Mouse (Mus musculus) embryonic facial prominence, embryonic 10.5 days (tissue): ENCODE data around the gene Map3k5. TPM values are rescaled to one million over a fixed set of nuclear protein-coding genes. Genes with fewer than 3 reads are reported as not detected.

Experiments used
- DNase-seq: peaks from one replicate; pipeline ENCODE4 v3.0.0-alpha.2; 2017; ENCODE audit warnings: low spot score
- H3K27ac ChIP-seq: fragments of 300-500 bp; sonication (generic); replicated peaks from 2 replicates; pipeline ENCODE4 v1.5.1; 2016; ENCODE audit warnings: mild to moderate bottlenecking
- H3K27me3 ChIP-seq: fragments of 300-500 bp; sonication (generic); replicated peaks from 2 replicates; pipeline ENCODE4 v1.6.1; 2016; ENCODE audit warnings: low read depth, mild to moderate bottlenecking; ENCODE audit not compliant: poor library complexity, severe bottlenecking
- H3K36me3 ChIP-seq: fragments of 300-500 bp; sonication (generic); replicated peaks from 2 replicates; pipeline ENCODE4 v1.6.1; 2016; ENCODE audit warnings: mild to moderate bottlenecking, moderate library complexity
- H3K4me1 ChIP-seq: fragments of 300-500 bp; sonication (generic); 2 replicates; pipeline ENCODE4 v1.6.1; 2016
- H3K4me3 ChIP-seq: fragments of 300-500 bp; sonication (generic); 2 replicates; pipeline ENCODE4 v1.5.1; 2016; ENCODE audit warnings: mild to moderate bottlenecking, moderate library complexity
- H3K9me3 ChIP-seq: fragments of 300-500 bp; sonication (generic); 2 replicates; pipeline ENCODE4 v1.6.1; 2016; ENCODE audit warnings: mild to moderate bottlenecking
- WGBS: fragments of 180-500 bp; shearing (Covaris S2); methylation state at CpG from one replicate; pipeline ENCODE4 v1.1.7; 2016; 5-methylcytosine and 5-hydroxymethylcytosine counted together
- polyA plus RNA-seq: library from polyadenylated mRNA; unstranded; fragments of >200 nt; fragmentation: Nextera tagmentation; extraction: Ambion mirVana; gene quantifications from 2 replicates; pipeline ENCODE4 v1.2.1, GENCODE M21; 2016

Map3k5 gene
- polyA plus RNA-seq, 1 experiment from 2014 or later: 0.86 TPM

GRCm38 (mm10) chr10:20112026-20112973 lies 178.0 kb downstream of the Map3k5 start:
- Histone ChIP-seq H3K27ac (no peak overlapping the region), H3K4me3 (no peak overlapping the region), H3K27me3 (no peaks in the 10 kb centered on the region), H3K9me3 (no peaks in the 10 kb centered on the region), H3K4me1 (0 out of 2 replicates have a peak, but pooled peaks cover under 1% of the 10 kb centered on the region), H3K36me3 (no peaks in the 10 kb centered on the region)
- 88% methylated on average over 18 of the region's 18 CpGs for WGBS
- DNase-seq: no peak

- no peak overlapping the region for H3K4me3 ChIP-seq
- H3K27me3 ChIP-seq: no peaks in the 10 kb centered on the region
- no peaks in the 10 kb centered on the region for H3K36me3 ChIP-seq
- H3K4me1 ChIP-seq: peaks cover 4% of the 10 kb centered on the region; the same call in 1 of the 2 replicates
- DNase-seq: no peak
- no peak overlapping the region for H3K27ac ChIP-seq
- 95% methylated on average over 15 of the region's 15 CpGs for WGBS
- H3K9me3 ChIP-seq: no peaks in the 10 kb centered on the region
These were observed 185.5 kb downstream of the Map3k5 start for GRCm38 (mm10) chr10:20119504-20120425.

GRCm38 (mm10) chr10:20121981-20122380 lies 187.7 kb downstream of the Map3k5 start:
- Histone ChIP-seq H3K36me3 (no peaks in the 10 kb centered on the region), H3K4me3 (no peak overlapping the region), H3K27ac (no peak overlapping the region), H3K9me3 (no peaks in the 10 kb centered on the region), H3K27me3 (no peaks in the 10 kb centered on the region), H3K4me1 (peaks cover 4% of the 10 kb centered on the region; the same call in 1 of the 2 replicates)
- 87% methylated on average over 4 of the region's 4 CpGs for WGBS
- DNase-seq: no peak

GRCm38 (mm10) chr10:20123401-20123800 lies 189.1 kb downstream of the Map3k5 start:
- Histone ChIP-seq H3K27me3 (no peaks in the 10 kb centered on the region), H3K36me3 (no peaks in the 10 kb centered on the region), H3K9me3 (no peaks in the 10 kb centered on the region), H3K27ac (peak overlapping the region; percentile 44; the same call in 1 of the 2 replicates), H3K4me1 (no peaks in the 10 kb centered on the region; the same call in 1 of the 2 replicates), H3K4me3 (no peak overlapping the region)
- WGBS: 50% methylated on average over 9 of the region's 9 CpGs
- peak; percentile 23 for DNase-seq

DNA sequence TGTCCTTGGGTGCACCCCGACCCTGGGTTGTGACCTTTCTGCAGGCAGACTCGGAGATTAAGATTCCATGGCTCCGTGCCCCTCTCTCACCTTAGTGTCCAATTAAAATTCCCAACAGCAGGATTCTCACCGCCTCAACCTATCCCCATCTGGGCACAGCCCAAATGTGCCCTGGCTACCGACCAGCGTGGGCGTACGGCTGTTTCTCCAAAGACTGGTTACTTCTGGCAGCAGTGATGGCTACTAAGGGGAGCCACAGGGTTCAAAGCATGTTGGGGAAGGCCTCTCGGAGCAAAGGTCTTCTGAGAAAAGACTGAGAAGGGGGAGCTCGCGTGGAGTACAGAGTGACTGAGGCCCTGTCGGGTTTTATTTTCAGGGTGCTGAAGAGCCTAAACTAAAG lies 190.3 kb downstream of the Map3k5 start:
- H3K27me3 ChIP-seq: no peaks in the 10 kb centered on the region
- H3K4me1 ChIP-seq: no peaks in the 10 kb centered on the region; the same call in 1 of the 2 replicates
- H3K36me3 ChIP-seq: no peaks in the 10 kb centered on the region
- WGBS: 83% methylated on average over 12 of the region's 12 CpGs
- no peaks in the 10 kb centered on the region for H3K9me3 ChIP-seq
- H3K27ac ChIP-seq: no peak overlapping the region
- no peak for DNase-seq
- H3K4me3 ChIP-seq: no peak overlapping the region

- Histone ChIP-seq H3K9me3 (no peaks in the 10 kb centered on the region), H3K4me3 (no peak overlapping the region), H3K4me1 (no peaks in the 10 kb centered on the region; the same call in 1 of the 2 replicates), H3K36me3 (no peaks in the 10 kb centered on the region), H3K27ac (no peak overlapping the region), H3K27me3 (no peaks in the 10 kb centered on the region)
- DNase-seq: peak; percentile 57
- 51% methylated on average over 4 of the region's 4 CpGs for WGBS
These were observed 191.0 kb downstream of the Map3k5 start for GRCm38 (mm10) chr10:20125226-20125625.

DNA sequence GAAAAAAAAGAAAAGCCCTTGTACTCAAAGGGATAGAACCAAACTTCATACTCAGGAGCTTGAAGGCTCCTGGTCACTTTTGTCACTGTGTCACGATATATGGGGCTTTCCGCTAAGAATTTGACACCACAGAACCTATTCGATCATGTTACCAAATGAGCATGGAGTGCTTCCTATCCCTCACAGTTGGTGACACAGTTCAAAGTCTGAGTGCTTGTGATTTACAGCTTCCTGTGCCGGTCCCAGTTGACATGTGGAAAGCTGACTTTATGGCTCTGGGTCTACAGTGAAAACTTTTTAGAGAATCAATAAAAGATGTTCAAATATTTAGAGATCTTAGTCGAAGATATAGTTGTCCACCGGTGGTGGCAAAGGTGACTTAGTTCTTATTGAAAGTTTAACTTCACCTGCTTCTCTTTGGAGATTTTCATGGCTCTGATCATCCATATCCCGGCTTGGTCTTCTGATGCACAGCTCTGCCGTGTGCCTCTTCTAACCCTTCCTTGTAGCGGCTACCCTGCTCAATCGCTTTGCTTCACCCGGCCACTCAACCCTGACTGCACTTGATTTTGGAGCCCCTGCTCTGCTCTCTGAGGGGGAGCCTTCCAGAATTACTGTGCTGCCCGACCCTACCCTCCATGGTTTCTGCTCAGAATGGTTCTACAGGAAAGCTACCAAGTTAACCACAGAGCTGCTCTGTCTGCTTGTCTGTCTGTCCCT lies 198.8 kb downstream of the Map3k5 start:
- no peaks in the 10 kb centered on the region for H3K9me3 ChIP-seq
- no peaks in the 10 kb centered on the region for H3K36me3 ChIP-seq
- 91% methylated on average over 12 of the region's 12 CpGs for WGBS
- no peak for DNase-seq
- H3K27ac ChIP-seq: no peak overlapping the region
- H3K4me3 ChIP-seq: no peak overlapping the region
- no peaks in the 10 kb centered on the region for H3K4me1 ChIP-seq
- H3K27me3 ChIP-seq: no peaks in the 10 kb centered on the region

- Histone ChIP-seq H3K27me3 (no peaks in the 10 kb centered on the region), H3K4me1 (no peaks in the 10 kb centered on the region), H3K9me3 (no peaks in the 10 kb centered on the region), H3K27ac (no peak overlapping the region), H3K36me3 (no peaks in the 10 kb centered on the region), H3K4me3 (no peak overlapping the region)
- no peak for DNase-seq
- WGBS: 78% methylated on average over 15 of the region's 15 CpGs
These were observed 201.2 kb downstream of the Map3k5 start for GRCm38 (mm10) chr10:20135350-20136058.

DNA sequence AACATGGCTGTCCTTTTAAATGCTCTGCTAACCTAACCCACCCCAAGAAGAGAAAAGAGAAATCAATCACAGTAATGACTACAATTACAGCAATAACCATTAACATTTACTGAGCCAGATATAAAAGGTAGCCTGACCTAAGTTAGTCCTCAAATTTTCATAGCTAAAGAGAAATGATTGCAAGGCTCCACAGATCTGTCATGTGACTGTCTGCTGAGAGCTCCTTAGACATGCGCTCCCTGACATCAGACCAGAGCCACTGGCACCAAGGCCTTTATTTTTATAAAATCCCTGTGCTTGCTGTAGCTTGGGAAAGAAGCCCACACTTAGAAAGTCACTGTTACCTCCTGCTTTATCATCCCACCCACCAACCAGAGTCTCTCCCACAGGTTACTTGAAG lies 202.2 kb downstream of the Map3k5 start:
- no peaks in the 10 kb centered on the region for H3K27me3 ChIP-seq
- DNase-seq: no peak
- H3K4me3 ChIP-seq: no peak overlapping the region
- no peaks in the 10 kb centered on the region for H3K36me3 ChIP-seq
- H3K9me3 ChIP-seq: no peaks in the 10 kb centered on the region
- H3K27ac ChIP-seq: no peak overlapping the region
- 87% methylated on average over 1 of the region's 1 CpGs for WGBS
- H3K4me1 ChIP-seq: no peaks in the 10 kb centered on the region

- no peak for DNase-seq
These were observed 207.1 kb downstream of the Map3k5 start for GRCm38 (mm10) chr10:20141376-20141775.

GRCm38 (mm10) chr10:20148130-20148772 lies 214.0 kb downstream of the Map3k5 start, which contains the start of gene Map7:
TSS of gene Map7 (plus strand) at chr10:20148471.
- Histone ChIP-seq H3K4me3 (peak within 1 kb of the TSS; percentile 79), H3K36me3 (no peaks in the 10 kb centered on the region), H3K4me1 (peaks cover 18% of the 10 kb centered on the region), H3K27me3 (peaks cover 53% of the 10 kb centered on the region), H3K9me3 (no peaks in the 10 kb centered on the region), H3K27ac (peak within 1 kb of the TSS; percentile 80)
- WGBS: 5% methylated on average over 50 of the region's 51 CpGs
- DNase-seq: no peak

More at GRCm38 (mm10) chr10:20141376-20141775, 207.1 kb downstream of the Map3k5 start:
- no peaks in the 10 kb centered on the region for H3K9me3 ChIP-seq
- no peaks in the 10 kb centered on the region for H3K4me1 ChIP-seq
- peaks cover 6% of the 10 kb centered on the region for H3K27me3 ChIP-seq
- H3K36me3 ChIP-seq: no peaks in the 10 kb centered on the region
- no peak overlapping the region for H3K4me3 ChIP-seq
- no peak overlapping the region for H3K27ac ChIP-seq
- WGBS: 70% methylated on average over 17 of the region's 17 CpGs
